Mouse (Mus musculus): ENCODE measurements around the gene Tusc1.

Tusc1 gene

DNA sequence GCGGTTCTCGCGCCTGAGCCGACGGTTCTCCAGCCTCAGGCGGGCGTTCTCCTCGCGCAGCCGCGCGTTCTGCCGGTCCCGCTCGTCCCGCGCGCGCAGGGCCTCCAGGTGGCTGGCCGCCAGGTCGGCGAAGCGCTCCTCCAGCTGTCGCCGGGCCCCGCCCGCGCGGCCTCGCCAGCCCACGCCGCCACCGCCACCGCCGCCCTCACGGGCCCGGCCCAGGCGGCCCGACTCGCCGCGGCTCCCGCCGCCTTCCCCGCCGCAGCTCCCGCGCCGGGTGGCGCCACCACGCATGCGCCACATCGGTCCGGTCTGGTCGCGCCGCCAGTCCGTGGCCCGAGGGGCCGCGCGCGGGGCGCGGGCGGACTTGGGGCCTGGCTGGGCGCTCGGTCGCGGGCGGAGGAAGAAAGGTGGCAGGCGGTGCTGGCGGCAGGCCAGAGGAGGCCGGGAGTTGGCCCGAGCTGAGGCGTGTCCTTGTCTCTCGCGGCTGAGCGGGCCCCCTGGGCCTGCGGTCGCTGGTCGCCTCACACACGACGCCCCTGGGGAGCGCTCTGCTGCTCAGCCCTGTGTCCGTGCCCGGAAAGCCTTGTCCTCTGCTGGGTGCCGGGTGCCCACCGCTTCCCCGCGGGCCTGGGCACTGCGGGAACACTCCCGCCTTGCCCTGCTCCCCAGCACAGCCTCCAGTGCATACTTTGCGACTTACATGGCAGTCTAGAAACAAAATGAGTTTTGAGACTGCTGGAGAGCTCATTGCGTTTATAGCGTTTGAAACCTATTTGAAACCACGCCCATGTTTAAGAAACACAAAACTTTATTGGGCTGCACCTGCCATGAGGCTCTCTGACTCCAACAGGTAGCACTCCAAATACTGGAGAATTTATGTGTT is at the start of gene Tusc1:
Tusc1 (minus strand) TSS at position 394 of the 886 bp plus-strand sequence.
- peak; percentile 91 for DNase-seq

DNA sequence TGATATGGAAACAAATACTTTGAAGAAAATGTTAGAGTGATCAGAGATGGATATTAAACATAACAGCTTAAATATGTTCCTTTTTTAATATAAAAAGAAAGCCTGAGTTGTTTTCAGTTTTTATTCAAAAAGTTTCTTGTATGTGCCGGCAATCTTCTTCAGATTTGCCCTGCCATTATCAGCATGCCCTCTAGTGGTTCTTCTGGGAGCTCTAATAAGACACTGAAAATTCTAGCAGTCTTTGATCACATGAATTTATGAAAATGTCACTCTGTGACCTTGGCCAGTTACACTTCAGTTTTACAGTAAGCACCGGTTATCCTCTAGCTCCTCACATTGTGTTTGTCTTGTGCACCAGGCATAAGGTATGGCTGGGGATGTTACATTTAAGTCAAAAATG is 17.6 kb upstream of the Tusc1 start:
- no peak for DNase-seq

DNA sequence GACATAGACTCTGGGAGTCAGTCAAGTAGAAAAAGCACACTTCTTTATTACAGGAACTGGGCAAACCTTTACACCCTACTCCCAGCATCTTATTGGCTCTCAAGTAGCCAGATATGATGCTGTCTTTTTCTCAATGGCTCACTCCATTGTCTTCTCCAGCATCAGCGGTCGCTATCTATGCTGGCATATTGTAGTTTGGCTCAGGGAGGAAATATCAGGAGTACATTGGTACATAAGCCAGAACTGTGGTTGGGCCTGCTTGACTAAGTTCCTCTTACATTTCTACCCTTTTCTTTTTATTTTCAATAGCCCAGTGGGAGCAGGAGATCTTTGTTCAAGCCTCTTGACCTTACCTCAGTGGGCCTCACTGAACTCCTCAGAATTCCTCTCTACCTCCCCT is 9.0 kb upstream of the Tusc1 start:
- no peak for DNase-seq

DNA sequence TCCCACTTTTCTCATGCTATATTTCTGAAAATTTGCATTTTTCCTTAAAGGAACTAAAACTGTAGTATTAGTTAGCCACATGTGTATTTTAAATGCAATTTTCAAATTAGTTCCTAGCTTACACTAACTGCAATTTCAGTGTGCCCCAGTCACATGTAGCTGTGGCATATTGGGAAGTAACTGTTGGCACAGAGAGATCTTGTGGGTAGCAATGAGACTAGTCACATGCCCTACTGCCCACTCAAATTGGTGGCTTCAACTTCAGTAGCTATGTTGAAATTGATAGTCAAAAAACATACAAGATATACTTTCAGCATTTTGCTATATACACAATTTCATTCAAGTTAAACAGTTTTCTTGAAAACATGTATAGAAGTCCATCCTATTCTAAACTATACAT is 6.3 kb upstream of the Tusc1 start:
- no peak for DNase-seq

DNA sequence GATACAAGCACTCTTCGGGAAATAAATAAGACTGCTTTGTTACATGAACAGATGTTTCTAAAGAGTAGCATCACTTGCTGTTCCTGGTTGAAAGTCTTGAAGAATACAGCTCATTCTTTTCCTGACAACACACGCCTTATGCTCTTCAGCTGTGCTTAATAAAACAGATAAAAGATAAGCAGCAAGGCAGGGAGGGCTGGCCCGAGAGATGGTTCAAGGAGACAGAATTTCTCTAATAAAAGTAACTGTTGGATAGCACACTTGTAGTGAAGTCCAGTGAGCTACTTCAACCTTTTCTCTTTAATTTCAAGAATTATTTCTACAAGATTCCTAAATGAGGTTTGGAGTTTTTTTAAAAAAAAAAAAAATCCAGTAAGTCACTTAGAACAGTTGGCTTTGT is 2.7 kb upstream of the Tusc1 start:
- DNase-seq, result no peak

GRCm38 (mm10) chr4:93334636-93335117 is 634 bp downstream of the Tusc1 start:
- peak; percentile 92 for DNase-seq

DNA sequence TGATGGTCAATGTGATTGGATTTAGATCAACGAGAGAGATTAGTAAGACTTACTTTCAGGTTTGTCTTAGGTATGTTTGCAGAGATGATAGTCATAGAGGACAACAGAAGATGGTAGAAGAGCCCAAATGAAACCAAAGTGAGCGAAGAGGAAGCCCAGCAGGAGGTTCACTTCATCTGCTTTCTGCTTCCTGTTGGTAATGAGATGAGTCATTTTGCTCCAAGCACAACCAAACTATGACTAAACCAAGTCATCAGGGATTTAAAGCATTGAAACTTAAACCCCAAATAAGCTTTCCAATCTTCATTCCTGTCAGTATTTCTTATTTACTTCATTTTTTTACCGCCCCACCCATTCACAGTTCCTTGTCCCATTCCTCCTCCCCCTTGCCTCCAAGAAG is 27.8 kb downstream of the Tusc1 start:
- no peak for DNase-seq

DNA sequence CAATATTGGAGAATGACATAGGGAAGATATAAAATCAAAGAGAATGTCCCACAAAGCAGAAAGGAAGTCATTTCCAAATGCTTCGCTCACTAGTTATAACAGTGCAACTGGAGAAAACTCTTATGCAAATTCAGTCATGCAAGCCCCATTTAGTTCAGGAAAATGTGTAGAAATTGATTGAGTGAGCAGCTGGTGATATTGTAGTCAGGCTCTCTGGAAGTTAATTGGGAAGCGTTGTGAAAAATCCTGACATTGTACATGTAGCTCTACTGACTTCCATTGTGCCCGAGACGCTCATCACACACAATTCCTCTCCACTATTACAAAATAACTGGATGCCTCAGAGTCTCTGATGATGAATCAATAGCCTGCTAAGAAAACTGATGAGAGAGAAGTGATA is 49.2 kb downstream of the Tusc1 start:
- DNase-seq, result no peak
